Mouse (Mus musculus) right cerebral cortex, adult 2 months (tissue): ENCODE data around the gene Mxd4.

Experiments
- DNase-seq, 2 experiments: peaks; one replicate each; pipeline ENCODE4 v3.0.0; 2021 to 2022; ENCODE audit warnings: low spot score in 2 of 2

Gene Mxd4

GRCm38 (mm10) chr5:34187601-34188316 lies at the start of gene Mxd4:
Gene Mxd4, minus strand, starts transcription at chr5:34187720.
- DNase-seq: peak; percentile 99 to 100

- no peak for DNase-seq
Measured at GRCm38 (mm10) chr5:34235898-34236420, 48.4 kb upstream of the Mxd4 start.

- no peak for DNase-seq
Measured at GRCm38 (mm10) chr5:34235056-34235455, 47.5 kb upstream of the Mxd4 start.

GRCm38 (mm10) chr5:34233221-34233515 lies 45.6 kb upstream of the Mxd4 start:
- DNase-seq: no peak

GRCm38 (mm10) chr5:34232481-34233220 lies 45.1 kb upstream of the Mxd4 start:
- no peak for DNase-seq

GRCm38 (mm10) chr5:34231901-34232300 lies 44.4 kb upstream of the Mxd4 start:
- no peak for DNase-seq

GRCm38 (mm10) chr5:34230599-34231485 lies 43.3 kb upstream of the Mxd4 start:
- no peak for DNase-seq

- DNase-seq: no peak
Measured at GRCm38 (mm10) chr5:34229503-34229902, 42.0 kb upstream of the Mxd4 start.

GRCm38 (mm10) chr5:34225516-34225915 lies 38.0 kb upstream of the Mxd4 start:
- no peak for DNase-seq

- DNase-seq: no peak
Measured at GRCm38 (mm10) chr5:34224515-34224914, 37.0 kb upstream of the Mxd4 start.

GRCm38 (mm10) chr5:34220001-34220400 lies 32.5 kb upstream of the Mxd4 start:
- DNase-seq: no peak

GRCm38 (mm10) chr5:34218672-34219071 lies 31.2 kb upstream of the Mxd4 start:
- no peak for DNase-seq

GRCm38 (mm10) chr5:34217756-34218155 lies 30.2 kb upstream of the Mxd4 start:
- DNase-seq: no peak

- no peak for DNase-seq
Measured at GRCm38 (mm10) chr5:34216025-34216424, 28.5 kb upstream of the Mxd4 start.

GRCm38 (mm10) chr5:34213659-34214058 lies 26.1 kb upstream of the Mxd4 start:
- no peak for DNase-seq

- peak; percentile 75 to 79 for DNase-seq
Measured at GRCm38 (mm10) chr5:34210279-34210678, 22.8 kb upstream of the Mxd4 start.

GRCm38 (mm10) chr5:34207503-34207902 lies 20.0 kb upstream of the Mxd4 start:
- DNase-seq: no peak

- no peak for DNase-seq
Measured at GRCm38 (mm10) chr5:34205788-34206187, 18.3 kb upstream of the Mxd4 start.

GRCm38 (mm10) chr5:34204911-34205310 lies 17.4 kb upstream of the Mxd4 start:
- no peak for DNase-seq

GRCm38 (mm10) chr5:34202006-34202405 lies 14.5 kb upstream of the Mxd4 start:
- no peak for DNase-seq

- DNase-seq: no peak
Measured at GRCm38 (mm10) chr5:34201396-34201795, 13.9 kb upstream of the Mxd4 start.

- DNase-seq: no peak
Measured at GRCm38 (mm10) chr5:34198615-34199014, 11.1 kb upstream of the Mxd4 start.
